Mouse (Mus musculus) gastrocnemius, postnatal 14 days (tissue): Measurements from ENCODE around the gene Gm13285. TPM values are rescaled to one million over a fixed set of nuclear protein-coding genes. Genes with fewer than 3 reads are reported as not detected.
A peak's percentile ranks its signal among the peaks of the same experiment; 100 is the strongest.
"Not testable (repeated sequence)": the region's sequence is repeated elsewhere in the genome, so short reads cannot be mapped to it uniquely, and the experiment has no call there.

Source experiments
- DNase-seq: peaks from one replicate; pipeline ENCODE4 v3.0.0; 2021; ENCODE audit warnings: mixed read lengths
- intact Hi-C: fragments of 180-260 bp; cut with DNase I; formaldehyde crosslinking; loops from one replicate; pipeline ENCODE4 v1.15.1; 2025; ENCODE audit warnings: low total_unique reads
- long read RNA-seq, 2 experiments: library from polyadenylated mRNA; stranded (forward); transcript quantifications; one replicate each; pipeline ENCODE4 v2.0.0; 2021
- total RNA-seq, 2 experiments: library from RNA; stranded (reverse); gene quantifications; 2 replicates each; pipeline ENCODE4 v1.2.3; 2021

Gene Gm13285
- not detected for total RNA-seq
- long read RNA-seq, experiment 1: 0 reads
- long read RNA-seq, experiment 2: 0 reads

- intact Hi-C loops, DNase-seq: not testable (repeated sequence)
Measured at GRCm38 (mm10) chr4:88799365-88799764, at the start of gene Gm13285. Gene Gm13285 (plus strand): TSS chr4:88799665.

DNA sequence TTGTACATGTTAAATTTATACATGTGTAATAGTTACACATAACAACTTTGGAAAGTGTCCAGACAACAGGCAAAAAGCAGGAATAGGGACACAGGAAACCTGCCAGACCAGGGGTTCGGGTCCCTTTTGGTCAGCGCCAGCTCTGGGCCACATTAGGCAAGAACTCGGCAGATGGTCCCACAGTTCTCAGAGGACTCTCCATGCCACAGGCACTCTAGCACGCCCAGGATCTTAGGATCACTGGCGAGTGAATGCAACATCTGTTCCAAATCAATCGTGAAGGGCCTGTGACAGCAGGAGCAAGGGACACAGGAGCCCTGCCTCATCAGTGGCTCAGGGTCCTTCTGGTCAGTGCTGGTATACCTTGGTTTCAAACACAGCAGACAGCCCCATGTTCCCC is 49.5 kb upstream of the Gm13285 start:
- no peak for DNase-seq
- intact Hi-C loops: no loop called here

DNA sequence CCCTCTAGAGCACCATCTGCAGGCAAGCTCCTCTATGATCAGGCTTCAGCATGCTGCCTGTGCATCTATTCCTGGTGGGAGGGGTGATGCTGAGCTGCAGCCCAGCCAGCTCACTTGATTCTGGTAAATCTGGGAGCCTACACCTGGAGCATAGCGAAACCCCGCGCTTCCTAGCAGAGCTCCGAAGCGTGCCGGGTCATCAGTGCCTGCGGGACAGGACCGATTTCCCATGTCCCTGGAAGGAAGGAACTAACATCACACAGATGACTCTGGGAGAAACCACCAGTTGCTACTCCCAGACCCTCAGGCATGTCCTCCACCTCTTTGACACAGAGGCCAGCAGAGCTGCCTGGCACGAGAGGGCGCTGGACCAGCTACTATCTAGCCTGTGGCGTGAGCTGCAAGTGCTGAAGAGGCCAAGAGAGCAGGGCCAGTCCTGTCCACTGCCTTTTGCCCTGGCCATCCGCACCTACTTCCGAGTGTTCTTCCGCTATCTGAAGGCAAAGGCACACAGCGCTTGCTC is 44.6 kb upstream of the Gm13285 start, which contains the start of gene Gm13271:
Gene Gm13271 (plus strand): TSS at position 51 of the 523 bp plus-strand sequence.
- intact Hi-C loops: not testable (repeated sequence)
- DNase-seq: peak; percentile 53

- DNase-seq, intact Hi-C loops: not testable (repeated sequence)
Measured at GRCm38 (mm10) chr4:88756581-88757513, 42.6 kb upstream of the Gm13285 start.

DNA sequence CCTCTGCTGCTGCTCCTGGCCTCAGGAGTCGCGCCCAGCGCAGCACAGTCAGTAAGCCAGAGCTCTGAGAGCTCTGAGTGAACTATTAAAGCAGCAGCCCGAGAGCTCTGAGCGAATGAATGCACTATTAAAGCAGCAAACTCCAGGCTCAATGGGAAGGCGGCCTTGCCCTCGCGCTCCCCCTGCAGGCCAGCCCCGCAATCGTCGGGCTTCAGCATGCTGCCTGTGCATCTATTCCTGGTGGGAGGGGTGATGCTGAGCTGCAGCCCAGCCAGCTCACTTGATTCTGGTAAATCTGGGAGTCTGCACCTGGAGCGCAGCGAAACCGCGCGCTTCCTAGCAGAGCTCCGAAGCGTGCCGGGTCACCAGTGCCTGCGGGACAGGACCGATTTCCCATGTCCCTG is 41.8 kb upstream of the Gm13285 start:
- peak; percentile 79 for DNase-seq
- intact Hi-C loops: not testable (repeated sequence)

DNA sequence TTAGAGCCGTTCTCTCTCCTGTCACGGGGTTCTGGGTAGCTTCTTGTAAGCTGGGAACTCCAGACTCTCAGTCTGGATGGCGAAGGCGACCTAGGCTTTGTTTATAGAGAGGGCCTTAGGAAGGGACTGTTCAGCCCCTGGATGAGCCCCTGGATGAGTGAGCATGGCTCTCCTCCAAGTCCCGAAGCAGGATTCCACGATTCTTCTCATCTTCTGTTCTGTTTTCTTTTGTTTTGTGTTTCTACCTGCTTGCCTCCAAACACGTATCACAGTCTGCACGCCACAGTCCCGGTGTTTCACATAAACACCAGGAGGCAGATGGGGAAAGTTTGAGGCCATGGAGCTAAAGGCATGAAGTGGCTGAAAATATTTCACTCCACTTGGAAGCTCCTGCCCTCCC is 40.7 kb upstream of the Gm13285 start:
- intact Hi-C loops, DNase-seq: not testable (repeated sequence)

DNA sequence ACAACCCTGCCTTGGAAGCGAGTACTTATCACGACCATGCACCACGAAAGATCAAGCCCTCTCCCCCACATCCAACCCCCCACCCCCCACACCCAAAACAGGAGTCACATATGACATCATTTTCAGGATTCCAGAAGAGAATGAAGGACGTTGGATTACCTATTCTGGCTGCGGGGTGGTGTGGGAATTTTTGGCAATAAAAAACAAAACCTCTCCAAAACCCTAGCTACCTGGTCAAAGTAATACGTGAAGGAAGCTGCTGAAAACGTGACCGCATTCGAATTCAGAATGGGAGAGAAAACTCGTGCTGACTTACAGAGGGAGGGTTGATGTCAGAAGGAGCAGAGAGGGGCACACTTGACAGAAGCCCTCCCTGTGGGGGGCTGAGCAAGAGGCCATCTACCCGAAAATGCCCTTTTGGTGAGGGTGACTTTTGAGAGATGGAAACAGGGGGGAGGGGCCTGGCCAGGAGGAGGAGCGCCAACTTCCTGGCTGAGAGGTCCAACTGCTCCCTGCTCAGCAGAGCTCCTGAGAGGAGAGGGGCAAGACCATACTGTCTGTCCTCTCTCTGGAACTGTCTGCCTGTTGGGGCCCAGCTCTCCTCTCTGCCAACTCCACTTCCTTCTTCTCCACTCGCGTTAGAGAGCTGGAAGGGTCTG is 39.7 kb upstream of the Gm13285 start, which contains the start of gene Gm13283:
Gene Gm13283 (plus strand): TSS at position 510 of the 659 bp plus-strand sequence.
- intact Hi-C loops, DNase-seq: not testable (repeated sequence)

- DNase-seq: peak; percentile 81
Measured at GRCm38 (mm10) chr4:88760431-88760830, 39.0 kb upstream of the Gm13285 start.

GRCm38 (mm10) chr4:88761776-88762175 is 37.7 kb upstream of the Gm13285 start:
- intact Hi-C loops: not testable (repeated sequence)
- DNase-seq: peak; percentile 67

More at GRCm38 (mm10) chr4:88760431-88760830, 39.0 kb upstream of the Gm13285 start:
- intact Hi-C loops: not testable (repeated sequence)

DNA sequence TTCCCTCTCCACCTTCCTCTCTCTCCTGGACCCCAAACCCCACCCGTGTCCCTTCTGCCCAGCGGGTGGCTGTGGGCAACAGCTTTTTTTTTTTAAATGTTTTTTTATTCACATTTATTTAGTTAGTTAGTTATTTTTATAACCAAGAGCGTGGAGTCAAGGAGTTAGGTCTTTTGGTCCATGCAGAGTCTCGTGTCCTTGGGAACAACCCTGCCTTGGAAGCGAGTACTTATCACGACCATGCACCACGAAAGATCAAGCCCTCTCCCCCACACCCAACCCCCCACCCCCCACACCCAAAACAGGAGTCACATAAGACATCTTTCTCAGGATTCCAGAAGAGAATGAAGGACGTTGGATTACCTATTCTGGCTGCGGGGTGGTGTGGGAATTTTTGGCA is 37.1 kb upstream of the Gm13285 start:
- intact Hi-C loops, DNase-seq: not testable (repeated sequence)

DNA sequence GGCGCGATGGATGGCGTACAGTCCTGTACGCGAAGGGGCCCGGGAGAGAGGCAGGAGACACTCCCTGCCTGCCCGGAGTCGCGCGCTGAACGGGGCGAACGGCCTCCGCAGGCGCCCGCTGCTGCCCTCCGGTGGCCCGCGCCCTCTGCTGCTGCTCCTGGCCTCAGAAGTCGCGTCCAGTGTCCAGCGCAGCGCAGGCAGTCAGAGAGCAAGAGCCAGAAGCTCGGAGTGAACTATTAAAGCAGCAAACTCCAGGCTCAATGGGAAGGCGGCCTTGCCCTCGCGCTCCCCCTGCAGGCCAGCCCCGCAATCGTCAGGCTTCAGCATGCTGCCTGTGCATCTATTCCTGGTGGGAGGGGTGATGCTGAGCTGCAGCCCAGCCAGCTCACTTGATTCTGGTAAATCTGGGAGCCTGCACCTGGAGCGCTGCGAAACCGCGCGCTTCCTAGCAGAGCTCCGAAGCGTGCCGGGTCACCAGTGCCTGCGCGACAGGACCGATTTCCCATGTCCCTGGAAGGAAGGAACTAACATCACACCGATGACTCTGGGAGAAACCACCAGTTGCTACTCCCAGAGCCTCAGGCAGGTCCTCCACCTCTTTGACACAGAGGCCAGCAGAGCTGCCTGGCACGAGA is 36.0 kb upstream of the Gm13285 start:
- DNase-seq: peak; percentile 57
- intact Hi-C loops: not testable (repeated sequence)

- intact Hi-C loops, DNase-seq: not testable (repeated sequence)
Measured at GRCm38 (mm10) chr4:88773534-88773933, 25.9 kb upstream of the Gm13285 start, which contains the start of gene Gm13290. Gene Gm13290 (plus strand): TSS chr4:88773834.

- DNase-seq, intact Hi-C loops: not testable (repeated sequence)
Measured at GRCm38 (mm10) chr4:88776622-88777021, 22.8 kb upstream of the Gm13285 start, which contains the start of gene Gm13289. Gene Gm13289 (plus strand): TSS chr4:88776922.

- intact Hi-C loops, DNase-seq: not testable (repeated sequence)
Measured at GRCm38 (mm10) chr4:88779550-88779949, 19.9 kb upstream of the Gm13285 start, which contains the start of gene Gm13272. Gene Gm13272 (plus strand): TSS chr4:88779850.

DNA sequence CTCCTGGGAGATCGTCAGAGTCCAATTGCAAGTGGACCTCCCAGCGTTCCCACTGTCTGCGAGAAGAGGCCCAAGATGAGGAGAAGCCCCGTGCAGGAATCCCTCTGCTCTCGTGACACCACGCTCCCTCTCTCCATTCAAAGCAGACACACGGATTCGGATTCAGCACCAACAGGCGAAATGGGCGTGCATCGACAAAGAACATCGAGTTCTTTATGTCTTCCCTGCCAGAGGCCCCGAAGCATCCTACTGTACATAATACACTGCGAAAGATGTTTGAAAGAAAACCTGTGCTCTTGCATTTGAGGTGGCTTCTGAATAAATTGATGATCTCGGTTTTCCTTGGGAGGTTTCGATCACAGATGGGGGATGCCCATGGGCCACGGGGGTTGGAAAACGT is 19.1 kb upstream of the Gm13285 start:
- intact Hi-C loops, DNase-seq: not testable (repeated sequence)

DNA sequence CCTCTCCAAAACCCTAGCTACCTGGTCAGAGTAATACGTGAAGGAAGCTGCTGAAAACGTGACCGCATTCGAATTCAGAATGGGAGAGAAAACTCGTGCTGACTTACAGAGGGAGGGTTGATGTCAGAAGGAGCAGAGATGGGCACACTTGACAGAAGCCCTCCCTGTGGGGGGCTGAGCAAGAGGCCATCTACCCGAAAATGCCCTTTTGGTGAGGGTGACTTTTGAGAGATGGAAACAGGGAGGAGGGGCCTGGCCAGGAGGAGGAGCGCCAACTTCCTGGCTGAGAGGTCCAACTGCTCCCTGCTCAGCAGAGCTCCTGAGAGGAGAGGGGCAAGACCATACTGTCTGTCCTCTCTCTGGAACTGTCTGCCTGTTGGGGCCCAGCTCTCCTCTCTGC is 17.6 kb upstream of the Gm13285 start, which contains the start of gene Ifnz:
Gene Ifnz (plus strand): TSS at position 301 of the 400 bp plus-strand sequence.
- intact Hi-C loops, DNase-seq: not testable (repeated sequence)

DNA sequence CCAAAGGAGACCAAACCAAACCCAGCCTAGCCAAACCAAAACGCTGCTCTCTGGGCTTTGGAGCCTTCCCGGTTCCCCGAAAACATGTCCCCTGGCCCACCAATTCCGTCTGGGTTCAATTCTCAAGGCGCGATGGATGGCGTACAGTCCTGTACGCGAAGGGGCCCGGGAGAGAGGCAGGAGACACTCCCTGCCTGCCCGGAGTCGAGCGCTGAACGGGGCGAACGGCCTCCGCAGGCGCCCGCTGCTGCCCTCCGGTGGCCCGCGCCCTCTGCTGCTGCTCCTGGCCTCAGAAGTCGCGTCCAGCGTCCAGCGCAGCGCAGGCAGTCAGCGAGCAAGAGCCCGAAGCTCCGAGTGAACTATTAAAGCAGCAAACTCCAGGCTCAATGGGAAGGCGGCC is 17.1 kb upstream of the Gm13285 start:
- intact Hi-C loops, DNase-seq: not testable (repeated sequence)

GRCm38 (mm10) chr4:88785409-88785808 is 14.1 kb upstream of the Gm13285 start, which contains the start of gene Gm13276:
Gene Gm13276 (plus strand): TSS chr4:88785709.
- intact Hi-C loops, DNase-seq: not testable (repeated sequence)

DNA sequence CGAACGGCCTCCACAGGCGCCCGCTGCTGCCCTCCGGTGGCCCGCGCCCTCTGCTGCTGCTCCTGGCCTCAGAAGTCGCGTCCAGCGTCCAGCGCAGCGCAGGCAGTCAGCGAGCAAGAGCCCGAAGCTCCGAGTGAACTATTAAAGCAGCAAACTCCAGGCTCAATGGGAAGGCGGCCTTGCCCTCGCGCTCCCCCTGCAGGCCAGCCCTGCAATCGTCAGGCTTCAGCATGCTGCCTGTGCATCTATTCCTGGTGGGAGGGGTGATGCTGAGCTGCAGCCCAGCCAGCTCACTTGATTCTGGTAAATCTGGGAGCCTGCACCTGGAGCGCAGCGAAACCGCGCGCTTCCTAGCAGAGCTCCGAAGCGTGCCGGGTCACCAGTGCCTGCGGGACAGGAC is 11.1 kb upstream of the Gm13285 start, which contains the start of gene Gm13277:
Gene Gm13277 (plus strand): TSS at position 231 of the 400 bp plus-strand sequence.
- intact Hi-C loops: not testable (repeated sequence)
- peak; percentile 60 for DNase-seq
